Mouse (Mus musculus): Measurements from ENCODE around the gene Zfp697. TPM values are rescaled to one million over a fixed set of nuclear protein-coding genes. Genes with fewer than 3 reads are reported as not detected.
"Not testable (repeated sequence)": the region's sequence is repeated elsewhere in the genome, so short reads cannot be mapped to it uniquely, and the experiment has no call there.

The Zfp697 gene
- total RNA-seq, 2 experiments from 2014 or later = 24.0 to 27.7 TPM

- DNase-seq (ENCODE audit: extremely low spot score in 1 of 2, low spot score in 1 of 2) = peak in 1 of 2 experiments; percentile 57
Measured at GRCm38 (mm10) chr3:98417328-98417727, 35.1 kb downstream of the Zfp697 start.

GRCm38 (mm10) chr3:98418991-98419785 lies 36.9 kb downstream of the Zfp697 start:
- no peak for DNase-seq (ENCODE audit: extremely low spot score in 1 of 2, low spot score in 1 of 2)

GRCm38 (mm10) chr3:98419786-98420070 lies 37.5 kb downstream of the Zfp697 start:
- no peak for DNase-seq (ENCODE audit: extremely low spot score in 1 of 2, low spot score in 1 of 2)

GRCm38 (mm10) chr3:98422926-98423325 lies 40.7 kb downstream of the Zfp697 start:
- DNase-seq (ENCODE audit: extremely low spot score in 1 of 2, low spot score in 1 of 2) = no peak

GRCm38 (mm10) chr3:98426749-98427148 lies 44.5 kb downstream of the Zfp697 start:
- no peak for DNase-seq (ENCODE audit: extremely low spot score in 1 of 2, low spot score in 1 of 2)

GRCm38 (mm10) chr3:98427260-98427599 lies 45.0 kb downstream of the Zfp697 start:
- peak in 1 of 2 experiments; percentile 18 for DNase-seq (ENCODE audit: extremely low spot score in 1 of 2, low spot score in 1 of 2)

GRCm38 (mm10) chr3:98427600-98428448 lies 45.6 kb downstream of the Zfp697 start:
- peak; percentile 72 to 82 for DNase-seq (ENCODE audit: extremely low spot score in 1 of 2, low spot score in 1 of 2)

GRCm38 (mm10) chr3:98428449-98428775 lies 46.2 kb downstream of the Zfp697 start:
- DNase-seq (ENCODE audit: extremely low spot score in 1 of 2, low spot score in 1 of 2) = no peak

- no peak for DNase-seq (ENCODE audit: extremely low spot score in 1 of 2, low spot score in 1 of 2)
Measured at GRCm38 (mm10) chr3:98428928-98429525, 46.8 kb downstream of the Zfp697 start.

- no peak for DNase-seq (ENCODE audit: extremely low spot score in 1 of 2, low spot score in 1 of 2)
Measured at GRCm38 (mm10) chr3:98434088-98434816, 52.0 kb downstream of the Zfp697 start.

GRCm38 (mm10) chr3:98435030-98435429 lies 52.8 kb downstream of the Zfp697 start:
- no peak for DNase-seq (ENCODE audit: extremely low spot score in 1 of 2, low spot score in 1 of 2)

- DNase-seq (ENCODE audit: extremely low spot score in 1 of 2, low spot score in 1 of 2) = not testable (repeated sequence)
Measured at GRCm38 (mm10) chr3:98442245-98442644, 60.0 kb downstream of the Zfp697 start.

GRCm38 (mm10) chr3:98443149-98443779 lies 61.0 kb downstream of the Zfp697 start:
- DNase-seq (ENCODE audit: extremely low spot score in 1 of 2, low spot score in 1 of 2) = not testable (repeated sequence)

GRCm38 (mm10) chr3:98443924-98444323 lies 61.7 kb downstream of the Zfp697 start:
- not testable (repeated sequence) for DNase-seq (ENCODE audit: extremely low spot score in 1 of 2, low spot score in 1 of 2)

GRCm38 (mm10) chr3:98453786-98454185 lies 71.5 kb downstream of the Zfp697 start:
- not testable (repeated sequence) for DNase-seq (ENCODE audit: extremely low spot score in 1 of 2, low spot score in 1 of 2)

GRCm38 (mm10) chr3:98457026-98457425 lies 74.8 kb downstream of the Zfp697 start, which contains the start of gene Gm4450:
TSS of gene Gm4450 (minus strand) at chr3:98457126.
- DNase-seq (ENCODE audit: extremely low spot score in 1 of 2, low spot score in 1 of 2) = not testable (repeated sequence)

- not testable (repeated sequence) for DNase-seq (ENCODE audit: extremely low spot score in 1 of 2, low spot score in 1 of 2)
Measured at GRCm38 (mm10) chr3:98469323-98469722, 87.1 kb downstream of the Zfp697 start.

- DNase-seq (ENCODE audit: extremely low spot score in 1 of 2, low spot score in 1 of 2) = not testable (repeated sequence)
Measured at GRCm38 (mm10) chr3:98471057-98471456, 88.8 kb downstream of the Zfp697 start.

GRCm38 (mm10) chr3:98471499-98471898 lies 89.2 kb downstream of the Zfp697 start:
- not testable (repeated sequence) for DNase-seq (ENCODE audit: extremely low spot score in 1 of 2, low spot score in 1 of 2)

- not testable (repeated sequence) for DNase-seq (ENCODE audit: extremely low spot score in 1 of 2, low spot score in 1 of 2)
Measured at GRCm38 (mm10) chr3:98494184-98494583, 111.9 kb downstream of the Zfp697 start.
